Mouse (Mus musculus) heart, embryonic 14.5 days (tissue): ENCODE measurements around the gene Gm43518. TPM values are rescaled to one million over a fixed set of nuclear protein-coding genes. Genes with fewer than 3 reads are reported as not detected.

Source experiments
- ATAC-seq: fragments of 200-750 bp; cut with Nextera tagmentation; 2 replicates; pipeline ENCODE4 v1.8.0; 2017; ENCODE audit warnings: low read depth, moderate TSS enrichment; ENCODE audit not compliant: insufficient number of reproducible peaks, insufficient read depth, low FRiP score
- H3K27ac ChIP-seq, 2 experiments: fragments of 200-500 bp in 1 of 2; fragments of 300-500 bp in 1 of 2; sonication (generic) in 1 of 2; replicated peaks in 1 of 2; 2 replicates each; pipeline ENCODE4 v1.5.1; 2012 to 2014; ENCODE audit warnings: low read depth in 2 of 2, low read length in 2 of 2, control low read depth in 1 of 2, mild to moderate bottlenecking in 1 of 2, mixed read lengths in 1 of 2; ENCODE audit not compliant: control insufficient read depth in 1 of 2, insufficient read depth in 1 of 2
- H3K27me3 ChIP-seq: fragments of 300-500 bp; sonication (generic); 2 replicates; pipeline ENCODE4 v1.6.1; 2014; ENCODE audit warnings: mild to moderate bottlenecking, low read length, control low read depth; ENCODE audit not compliant: control insufficient read depth, insufficient read depth
- H3K36me3 ChIP-seq: fragments of 300-500 bp; sonication (generic); 2 replicates; pipeline ENCODE4 v1.6.1; 2014; ENCODE audit warnings: mild to moderate bottlenecking, control low read depth, low read length, mixed read lengths; ENCODE audit not compliant: control insufficient read depth, insufficient read depth
- H3K4me1 ChIP-seq, 2 experiments: fragments of 200-500 bp in 1 of 2; fragments of 300-500 bp in 1 of 2; sonication (generic) in 1 of 2; 2 replicates each; pipeline ENCODE4 v1.6.1; 2012 to 2014; ENCODE audit warnings: low read length in 2 of 2, control low read depth in 1 of 2, mixed read lengths in 1 of 2; ENCODE audit not compliant: control insufficient read depth in 2 of 2, insufficient read depth in 2 of 2
- H3K4me2 ChIP-seq: fragments of 300-500 bp; sonication (generic); 2 replicates; pipeline ENCODE4 v1.6.1; 2014; ENCODE audit warnings: mild to moderate bottlenecking, low read length
- H3K4me3 ChIP-seq, 2 experiments: fragments of 200-500 bp in 1 of 2; fragments of 300-500 bp in 1 of 2; sonication (generic) in 1 of 2; 2 replicates each; pipeline ENCODE4 v1.5.1; 2012 to 2014; ENCODE audit warnings: low read length in 2 of 2, mild to moderate bottlenecking in 2 of 2, control low read depth in 1 of 2, low read depth in 1 of 2, moderate library complexity in 1 of 2; ENCODE audit not compliant: control insufficient read depth in 1 of 2, insufficient read depth in 1 of 2
- H3K9ac ChIP-seq: fragments of 300-500 bp; sonication (generic); 2 replicates; pipeline ENCODE4 v1.6.1; 2014; ENCODE audit warnings: mild to moderate bottlenecking, low read length
- H3K9me3 ChIP-seq: fragments of 300-500 bp; sonication (generic); 2 replicates; pipeline ENCODE4 v1.6.1; 2016; ENCODE audit warnings: low read length, control low read depth; ENCODE audit not compliant: control insufficient read depth
- WGBS: fragments of 180-500 bp; shearing (Covaris S2); extraction: QIAGEN DNeasy Blood & Tissue Kit; methylation state at CpG from one replicate; pipeline ENCODE4 v1.1.7; 2014; 5-methylcytosine and 5-hydroxymethylcytosine counted together
- polyA plus RNA-seq: library from polyadenylated mRNA; unstranded; fragments of >200 nt; fragmentation: Nextera tagmentation; extraction: Ambion mirVana; gene quantifications from 2 replicates; pipeline ENCODE4 v1.2.1, GENCODE M21; 2014

The Gm43518 gene
- polyA plus RNA-seq, 1 experiment from 2014 or later = 1.4 TPM

DNA sequence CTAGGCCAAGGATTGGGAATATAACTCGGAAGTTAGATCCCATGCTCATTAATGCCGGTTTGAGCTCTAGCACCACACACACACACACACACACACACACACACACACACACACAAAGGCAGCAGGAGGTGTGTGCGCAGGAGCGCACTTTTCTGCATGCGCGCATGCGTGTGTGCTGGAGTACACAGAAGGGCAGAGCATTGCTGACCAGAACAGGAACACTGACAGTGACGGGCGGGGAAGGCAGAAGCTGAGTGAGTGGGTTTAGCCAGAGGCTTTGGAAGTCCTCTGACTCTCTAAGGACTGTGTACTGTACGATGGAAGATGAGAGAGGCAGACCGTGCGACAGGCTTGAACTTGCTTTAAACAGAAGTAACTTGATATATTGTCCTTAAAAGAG is 6.3 kb downstream of the Gm43518 start:
- WGBS = 90% methylated on average over 12 of the region's 12 CpGs

DNA sequence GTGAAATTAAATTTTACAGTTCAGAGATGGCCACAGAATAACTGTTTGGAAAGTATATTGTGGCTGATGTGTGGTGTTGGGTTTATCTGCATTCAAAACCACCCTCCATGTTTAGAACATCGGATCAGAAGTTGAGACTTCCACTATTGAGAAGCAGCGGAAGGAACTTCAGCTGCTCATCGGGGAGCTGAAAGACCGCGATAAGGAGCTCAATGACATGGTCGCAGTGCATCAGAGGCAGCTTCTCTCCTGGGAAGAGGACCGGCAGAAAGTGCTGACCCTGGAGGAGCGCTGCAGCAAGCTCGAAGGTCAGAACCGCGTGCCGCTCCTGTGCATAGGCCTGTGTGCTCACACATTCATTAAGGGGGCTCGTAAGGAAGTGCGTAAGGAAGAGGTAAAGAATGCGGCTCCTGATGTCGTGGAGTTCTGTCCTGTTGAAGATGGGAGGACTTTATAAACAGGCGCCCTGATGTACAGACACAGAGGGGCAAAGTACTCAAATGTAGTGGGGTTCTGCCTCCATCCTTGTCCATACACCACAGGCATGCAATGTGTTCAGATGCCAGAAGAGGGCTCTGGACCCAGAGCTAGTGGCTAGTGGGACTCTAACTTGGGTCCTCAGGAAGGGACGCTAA is 6.9 kb downstream of the Gm43518 start:
- Histone ChIP-seq H3K4me2 (peak overlapping the region; percentile 7; the same call in 1 of the 2 replicates), H3K9me3 (no peaks in the 10 kb centered on the region), H3K9ac (0 out of 2 replicates have a peak overlapping the region, but pooled peaks have one; percentile 6), H3K36me3 (0 out of 2 replicates have a peak, but pooled peaks cover under 1% of the 10 kb centered on the region), H3K27me3 (no peaks in the 10 kb centered on the region), H3K27ac (no peak overlapping the region), H3K4me1 (peaks cover 3% of the 10 kb centered on the region in 2 experiments; a peak in 3 of 4 replicates), H3K4me3 (no peak overlapping the region)
- ATAC-seq = no peak
- WGBS = 27% methylated on average over 18 of the region's 18 CpGs

More for the DNA sequence above, 6.3 kb downstream of the Gm43518 start:
- ATAC-seq = no peak
- H3K27me3 ChIP-seq = no peaks in the 10 kb centered on the region
- H3K4me1 ChIP-seq = peaks cover 3% of the 10 kb centered on the region in 2 experiments; a peak in 3 of 4 replicates
- H3K4me3 ChIP-seq = no peak overlapping the region
- H3K9me3 ChIP-seq = no peaks in the 10 kb centered on the region
- H3K9ac ChIP-seq = no peak overlapping the region
- peaks cover 6% of the 10 kb centered on the region for H3K36me3 ChIP-seq
- no peak overlapping the region for H3K27ac ChIP-seq
- no peak overlapping the region for H3K4me2 ChIP-seq

DNA sequence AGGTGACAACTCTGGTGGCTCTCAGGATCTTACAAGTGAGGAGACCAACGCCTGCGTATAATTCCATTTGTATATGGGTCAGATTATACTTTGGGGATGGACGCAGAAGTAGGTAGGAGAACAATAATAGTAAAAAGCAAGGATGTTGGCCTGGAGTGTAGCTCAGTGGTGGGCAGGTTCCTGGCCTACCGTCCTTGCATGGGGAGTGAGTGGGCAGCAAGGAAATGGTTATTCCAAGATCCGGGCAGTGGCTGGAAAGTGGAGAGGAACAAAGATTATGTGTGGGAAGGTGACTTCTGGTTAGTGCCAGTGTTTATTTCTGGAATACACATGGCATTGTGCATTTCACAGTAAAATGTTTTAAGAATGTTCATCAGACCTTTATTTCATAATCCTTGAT is 8.7 kb downstream of the Gm43518 start:
- H3K4me1 ChIP-seq = peaks cover 3% of the 10 kb centered on the region in 2 experiments; a peak in 3 of 4 replicates
- no peak overlapping the region for H3K4me2 ChIP-seq
- H3K9me3 ChIP-seq = no peaks in the 10 kb centered on the region
- no peak overlapping the region for H3K27ac ChIP-seq
- H3K36me3 ChIP-seq = no peaks in the 10 kb centered on the region
- no peaks in the 10 kb centered on the region for H3K27me3 ChIP-seq
- ATAC-seq = no peak
- 81% methylated on average over 5 of the region's 5 CpGs for WGBS
- no peak overlapping the region for H3K9ac ChIP-seq
- H3K4me3 ChIP-seq = no peak overlapping the region

DNA sequence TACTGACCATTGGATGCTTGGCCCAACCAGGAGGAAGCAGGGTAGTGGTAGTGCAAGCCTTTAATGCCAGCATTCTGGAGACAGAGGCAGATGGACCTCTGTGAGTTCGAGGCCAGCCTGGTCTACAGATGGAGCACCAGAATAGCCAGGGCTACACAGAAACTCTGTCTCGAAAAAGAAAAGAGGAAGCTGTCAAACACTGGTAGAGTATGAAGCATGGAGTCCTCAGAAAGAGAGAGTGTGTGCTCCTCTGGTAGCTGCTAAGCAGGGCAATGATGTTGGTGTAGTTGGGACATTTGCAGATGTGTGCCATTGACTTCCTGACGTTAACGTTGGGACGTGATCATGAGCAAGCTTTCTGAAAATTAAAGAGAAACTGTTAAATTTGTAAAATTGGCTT is 11.3 kb downstream of the Gm43518 start:
- WGBS = 86% methylated on average over 5 of the region's 5 CpGs
- no peaks in the 10 kb centered on the region; a peak in 1 of 4 replicates for H3K4me1 ChIP-seq
- no peak overlapping the region for H3K27ac ChIP-seq
- no peak for ATAC-seq
- H3K9me3 ChIP-seq = no peaks in the 10 kb centered on the region
- H3K4me2 ChIP-seq = no peak overlapping the region
- no peak overlapping the region for H3K9ac ChIP-seq
- no peaks in the 10 kb centered on the region for H3K36me3 ChIP-seq
- H3K4me3 ChIP-seq = no peak overlapping the region
- no peaks in the 10 kb centered on the region for H3K27me3 ChIP-seq

DNA sequence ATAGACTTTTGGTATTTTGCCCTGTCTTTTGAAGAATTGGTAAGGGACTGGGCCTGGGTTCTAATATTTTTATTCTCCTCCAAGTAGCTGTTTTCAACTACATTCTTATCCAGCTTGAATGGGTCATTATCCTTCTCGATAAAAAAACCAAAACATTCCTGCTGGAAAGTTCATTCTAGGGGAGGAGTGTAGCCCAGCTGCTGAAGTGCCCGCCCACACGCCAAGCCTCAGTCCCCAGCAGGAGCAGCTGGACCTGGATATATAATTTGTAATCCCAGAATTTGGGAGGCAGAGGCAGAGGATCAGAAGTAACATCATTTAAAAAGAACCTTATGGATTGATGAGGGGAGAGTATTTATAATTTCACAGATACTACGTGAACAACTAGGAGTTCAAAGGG is 19.3 kb downstream of the Gm43518 start:
- H3K4me3 ChIP-seq = no peak overlapping the region
- no peak for ATAC-seq
- H3K36me3 ChIP-seq = no peaks in the 10 kb centered on the region
- no peaks in the 10 kb centered on the region for H3K4me1 ChIP-seq
- 59% methylated on average over 4 of the region's 4 CpGs for WGBS
- no peak overlapping the region for H3K4me2 ChIP-seq
- no peaks in the 10 kb centered on the region for H3K27me3 ChIP-seq
- no peak overlapping the region for H3K9ac ChIP-seq
- no peaks in the 10 kb centered on the region for H3K9me3 ChIP-seq
- H3K27ac ChIP-seq = no peak overlapping the region

DNA sequence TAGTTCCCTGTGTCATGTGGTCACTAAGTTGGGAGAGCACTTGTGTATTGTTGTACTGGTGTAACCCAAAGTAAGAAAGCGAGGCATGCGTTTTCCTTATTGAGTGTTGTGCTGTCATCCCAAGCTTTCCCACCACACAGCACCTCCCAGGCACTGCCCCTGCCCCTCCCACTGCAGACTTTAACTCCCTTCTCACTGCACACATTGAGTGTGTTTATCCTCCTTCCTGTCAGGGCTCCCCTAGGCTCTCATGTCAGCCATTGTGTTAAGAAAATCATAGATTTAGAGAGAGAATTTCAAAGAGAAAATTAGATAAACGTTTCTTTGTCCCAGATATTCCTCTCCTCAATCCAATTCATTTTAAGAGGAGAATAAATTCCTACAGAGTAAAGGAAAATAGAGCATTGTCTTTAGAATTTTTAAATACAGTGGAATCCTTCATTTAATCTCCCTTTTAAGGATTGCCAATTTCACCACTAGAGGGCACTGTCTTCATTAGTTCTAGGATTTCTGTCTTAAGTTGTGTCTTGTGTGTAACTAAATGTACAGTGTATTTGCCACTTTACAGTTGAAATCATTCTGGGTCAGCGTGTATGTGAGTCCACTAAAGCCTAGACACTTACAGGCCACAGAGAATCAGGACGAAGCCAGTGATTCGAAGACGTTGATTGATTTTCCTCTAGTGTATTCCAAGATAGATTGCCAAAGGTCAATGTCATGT is 20.0 kb downstream of the Gm43518 start:
- H3K27ac ChIP-seq = no peak overlapping the region
- H3K4me1 ChIP-seq = no peaks in the 10 kb centered on the region
- no peak overlapping the region for H3K4me2 ChIP-seq
- 57% methylated on average over 7 of the region's 7 CpGs for WGBS
- H3K4me3 ChIP-seq = no peak overlapping the region
- ATAC-seq = no peak
- no peaks in the 10 kb centered on the region for H3K36me3 ChIP-seq
- H3K27me3 ChIP-seq = no peaks in the 10 kb centered on the region
- H3K9me3 ChIP-seq = no peaks in the 10 kb centered on the region
- no peak overlapping the region for H3K9ac ChIP-seq

DNA sequence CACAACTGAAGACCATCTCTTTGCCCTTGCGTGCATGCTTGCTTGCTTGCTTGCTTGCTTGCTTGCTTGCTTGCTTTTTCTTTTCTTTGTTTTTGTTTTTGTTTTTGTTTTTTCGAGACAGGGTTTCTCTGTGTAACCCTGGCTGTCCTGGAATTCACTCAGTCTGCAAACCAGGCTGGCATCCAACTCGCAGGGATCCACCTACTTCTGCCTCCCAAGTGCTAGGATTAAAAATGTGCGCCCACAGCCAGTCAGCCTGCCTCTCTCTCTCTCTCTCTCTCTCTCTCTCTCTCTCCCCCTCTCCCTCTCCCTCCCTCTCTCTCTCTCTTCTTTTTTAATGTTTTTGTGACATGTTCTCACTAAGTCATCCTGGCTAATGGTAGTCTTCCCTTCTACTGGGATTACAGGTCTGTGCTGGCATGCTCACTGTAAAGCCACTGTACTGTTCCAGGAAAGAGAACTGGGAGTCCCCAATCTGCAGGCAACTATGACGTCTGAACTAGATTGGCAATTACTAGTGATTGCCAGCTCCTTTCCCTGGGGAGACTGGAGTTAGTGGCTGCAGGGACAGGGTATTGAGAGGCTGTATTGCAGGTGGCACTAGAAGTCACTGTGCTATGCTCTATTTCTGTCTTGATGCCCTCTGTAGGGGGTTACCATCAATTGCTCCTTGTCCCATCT is 25.3 kb downstream of the Gm43518 start:
- no peak for ATAC-seq
- no peaks in the 10 kb centered on the region for H3K36me3 ChIP-seq
- peaks cover 0 to 6% of the 10 kb centered on the region in 2 experiments; a peak in 2 of 4 replicates for H3K4me1 ChIP-seq
- H3K27me3 ChIP-seq = no peaks in the 10 kb centered on the region
- no peak overlapping the region for H3K27ac ChIP-seq
- no peak overlapping the region for H3K4me3 ChIP-seq
- H3K4me2 ChIP-seq = no peak overlapping the region
- WGBS = 40% methylated on average over 5 of the region's 5 CpGs
- no peak overlapping the region for H3K9ac ChIP-seq
- no peaks in the 10 kb centered on the region for H3K9me3 ChIP-seq
